Mouse (Mus musculus): ENCODE results near the gene Wwox. TPM values are rescaled to one million over a fixed set of nuclear protein-coding genes. Genes with fewer than 3 reads are reported as not detected.
"Not testable (repeated sequence)": the region's sequence is repeated elsewhere in the genome, so short reads cannot be mapped to it uniquely, and the experiment has no call there.

Wwox gene
- polyA plus RNA-seq, 1 experiment from 2014 or later = 12.9 TPM

DNA sequence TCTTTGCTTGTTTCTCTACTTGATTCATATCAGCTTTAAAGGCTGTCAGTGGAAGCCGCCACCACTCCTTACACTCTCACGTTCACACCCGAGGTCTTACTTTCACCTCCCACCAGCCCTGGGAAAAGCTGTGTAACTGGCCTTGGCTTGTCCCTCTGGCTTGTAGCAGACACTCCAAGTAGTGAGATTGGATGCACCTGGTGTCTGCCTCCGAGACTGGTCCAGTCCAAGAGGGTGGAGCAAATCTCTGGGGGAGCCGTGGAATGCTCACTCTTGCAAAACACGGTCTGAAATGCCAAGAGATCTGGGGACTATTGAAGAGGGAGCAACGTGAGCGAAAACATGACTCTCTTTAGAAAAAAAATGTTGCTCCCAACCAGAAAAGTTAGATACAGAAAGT is 382.1 kb downstream of the Wwox start:
- H3K4me1 ChIP-seq (ENCODE audit: control insufficient read depth, insufficient read depth, low read length) = no peaks in the 10 kb centered on the region
- DNase-seq = no peak
- no peaks in the 10 kb centered on the region for H3K9me3 ChIP-seq (ENCODE audit: control insufficient read depth, low read length)
- no peak overlapping the region for H3K4me3 ChIP-seq (replicated peaks; ENCODE audit: low read depth, low read length)
- H3K36me3 ChIP-seq (ENCODE audit: control insufficient read depth, insufficient read depth, low read length) = no peaks in the 10 kb centered on the region
- H3K27me3 ChIP-seq (ENCODE audit: control insufficient read depth, insufficient read depth, low read length) = no peaks in the 10 kb centered on the region
- H3K4me2 ChIP-seq (ENCODE audit: low read length) = no peak overlapping the region
- H3K9ac ChIP-seq (replicated peaks; ENCODE audit: low read length) = no peak overlapping the region
- no peak for ATAC-seq (ENCODE audit: low FRiP score, low TSS enrichment)
- 87% methylated on average over 8 of the region's 8 CpGs for WGBS
- H3K27ac ChIP-seq (replicated peaks; ENCODE audit: low read depth, low read length) = no peak overlapping the region

DNA sequence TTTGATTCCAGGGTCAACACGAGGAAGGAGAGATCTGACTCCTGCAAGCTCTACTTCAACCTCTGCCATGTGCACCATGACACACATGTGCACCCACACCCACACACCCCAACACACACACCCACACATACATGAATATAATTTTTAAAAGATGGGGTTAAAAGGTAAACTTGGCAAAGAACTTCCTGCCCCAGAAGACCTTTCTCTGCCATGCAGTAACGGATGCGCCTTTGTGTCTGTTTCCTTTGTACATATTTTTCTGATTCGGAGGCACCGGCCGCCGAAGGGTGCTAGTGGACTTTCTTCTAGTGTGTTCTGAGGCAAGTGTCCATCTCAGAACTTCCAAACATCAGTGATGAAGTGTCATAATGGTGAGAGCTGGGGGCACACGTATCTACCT is 386.0 kb downstream of the Wwox start:
- ATAC-seq (ENCODE audit: low FRiP score, low TSS enrichment) (no peak), DNase-seq (no peak)
- Histone ChIP-seq H3K27me3 (ENCODE audit: control insufficient read depth, insufficient read depth, low read length) (no peaks in the 10 kb centered on the region), H3K27ac (replicated peaks; ENCODE audit: low read depth, low read length) (no peak overlapping the region), H3K4me2 (ENCODE audit: low read length) (no peak overlapping the region), H3K4me3 (replicated peaks; ENCODE audit: low read depth, low read length) (no peak overlapping the region), H3K36me3 (ENCODE audit: control insufficient read depth, insufficient read depth, low read length) (no peaks in the 10 kb centered on the region), H3K9ac (replicated peaks; ENCODE audit: low read length) (no peak overlapping the region), H3K4me1 (ENCODE audit: control insufficient read depth, insufficient read depth, low read length) (no peaks in the 10 kb centered on the region), H3K9me3 (ENCODE audit: control insufficient read depth, low read length) (no peaks in the 10 kb centered on the region)
- WGBS = 93% methylated on average over 8 of the region's 8 CpGs

DNA sequence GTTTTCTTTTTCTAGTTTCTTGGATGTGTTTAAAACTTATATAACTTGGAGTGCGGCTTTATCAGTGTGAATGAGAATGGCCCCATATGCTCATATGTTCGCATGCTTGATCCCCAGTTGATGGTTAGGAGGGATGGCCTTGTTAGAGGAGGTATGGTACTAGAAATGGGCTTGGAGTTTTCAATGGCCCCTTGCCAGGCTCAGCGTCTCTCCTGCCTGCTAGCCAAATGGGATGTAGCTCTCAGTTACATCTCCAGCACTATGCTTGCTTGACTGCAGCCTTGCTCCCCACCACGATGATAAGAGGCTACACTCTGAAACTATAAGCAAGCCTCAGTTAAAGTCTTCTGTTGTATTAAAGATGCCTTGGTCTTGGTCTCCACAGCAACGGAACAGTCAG is 387.5 kb downstream of the Wwox start:
- no peaks in the 10 kb centered on the region for H3K36me3 ChIP-seq (ENCODE audit: control insufficient read depth, insufficient read depth, low read length)
- H3K27me3 ChIP-seq (ENCODE audit: control insufficient read depth, insufficient read depth, low read length) = no peaks in the 10 kb centered on the region
- H3K4me3 ChIP-seq (replicated peaks; ENCODE audit: low read depth, low read length) = no peak overlapping the region

DNA sequence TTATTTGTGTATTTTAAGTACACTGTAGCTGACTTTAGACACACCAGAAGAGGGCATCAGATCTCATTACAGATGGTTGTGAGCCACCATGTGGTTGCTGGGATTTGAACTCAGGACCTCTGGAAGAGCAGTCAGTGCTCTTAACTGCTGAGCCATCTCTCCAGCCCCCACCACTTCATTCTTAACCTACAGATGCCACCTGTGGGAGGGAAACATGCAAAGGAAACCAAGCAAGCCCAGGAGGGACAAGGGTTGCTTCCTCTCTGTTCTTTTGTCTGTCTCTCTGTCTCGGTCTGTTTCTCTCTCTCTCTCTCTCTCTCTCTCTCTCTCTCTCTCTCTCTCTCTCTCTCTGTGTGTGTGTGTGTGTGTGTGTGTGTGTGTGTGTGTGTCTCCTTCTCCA is 388.4 kb downstream of the Wwox start:
- H3K27me3 ChIP-seq (ENCODE audit: control insufficient read depth, insufficient read depth, low read length); H3K4me3 ChIP-seq (replicated peaks; ENCODE audit: low read depth, low read length); ATAC-seq (ENCODE audit: low FRiP score, low TSS enrichment); H3K27ac ChIP-seq (replicated peaks; ENCODE audit: low read depth, low read length); H3K9me3 ChIP-seq (ENCODE audit: control insufficient read depth, low read length); DNase-seq; H3K4me2 ChIP-seq (ENCODE audit: low read length); H3K4me1 ChIP-seq (ENCODE audit: control insufficient read depth, insufficient read depth, low read length); H3K9ac ChIP-seq (replicated peaks; ENCODE audit: low read length); H3K36me3 ChIP-seq (ENCODE audit: control insufficient read depth, insufficient read depth, low read length): not testable (repeated sequence)
- WGBS = 86% methylated on average over 1 of the region's 1 CpGs

More for the DNA sequence above, 387.5 kb downstream of the Wwox start:
- no peaks in the 10 kb centered on the region for H3K4me1 ChIP-seq (ENCODE audit: control insufficient read depth, insufficient read depth, low read length)
- H3K9me3 ChIP-seq (ENCODE audit: control insufficient read depth, low read length) = no peaks in the 10 kb centered on the region
- no peak for DNase-seq
- H3K27ac ChIP-seq (replicated peaks; ENCODE audit: low read depth, low read length) = no peak overlapping the region
- 88% methylated on average over 5 of the region's 5 CpGs for WGBS
- no peak overlapping the region for H3K4me2 ChIP-seq (ENCODE audit: low read length)
- no peak overlapping the region for H3K9ac ChIP-seq (replicated peaks; ENCODE audit: low read length)
- no peak for ATAC-seq (ENCODE audit: low FRiP score, low TSS enrichment)

DNA sequence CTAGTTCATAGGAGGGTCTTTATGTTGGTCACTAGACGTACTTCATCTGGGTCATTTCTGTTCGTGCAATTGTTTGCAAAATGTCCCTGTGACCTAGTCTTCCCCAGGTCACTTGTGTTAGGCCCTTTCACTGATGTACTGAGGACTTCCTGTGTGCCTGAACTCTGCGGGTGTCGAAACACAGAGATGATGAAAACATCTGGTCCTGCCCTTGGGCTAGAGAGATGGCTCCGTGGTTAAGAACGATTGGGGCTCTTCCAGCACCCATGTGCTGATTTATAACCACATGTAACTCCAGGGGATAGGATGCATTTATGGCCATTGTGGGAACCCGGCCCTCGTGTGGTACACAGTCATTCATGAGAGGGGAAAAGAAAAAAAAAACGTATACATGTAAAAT is 392.1 kb downstream of the Wwox start:
- H3K4me2 ChIP-seq (ENCODE audit: low read length) = no peak overlapping the region
- no peak overlapping the region for H3K27ac ChIP-seq (replicated peaks; ENCODE audit: low read depth, low read length)
- no peaks in the 10 kb centered on the region for H3K4me1 ChIP-seq (ENCODE audit: control insufficient read depth, insufficient read depth, low read length)
- DNase-seq = no peak
- 88% methylated on average over 9 of the region's 9 CpGs for WGBS
- H3K9ac ChIP-seq (replicated peaks; ENCODE audit: low read length) = no peak overlapping the region
- no peaks in the 10 kb centered on the region for H3K36me3 ChIP-seq (ENCODE audit: control insufficient read depth, insufficient read depth, low read length)
- H3K4me3 ChIP-seq (replicated peaks; ENCODE audit: low read depth, low read length) = no peak overlapping the region
- H3K9me3 ChIP-seq (ENCODE audit: control insufficient read depth, low read length) = no peaks in the 10 kb centered on the region
- H3K27me3 ChIP-seq (ENCODE audit: control insufficient read depth, insufficient read depth, low read length) = no peaks in the 10 kb centered on the region
- ATAC-seq (ENCODE audit: low FRiP score, low TSS enrichment) = no peak

DNA sequence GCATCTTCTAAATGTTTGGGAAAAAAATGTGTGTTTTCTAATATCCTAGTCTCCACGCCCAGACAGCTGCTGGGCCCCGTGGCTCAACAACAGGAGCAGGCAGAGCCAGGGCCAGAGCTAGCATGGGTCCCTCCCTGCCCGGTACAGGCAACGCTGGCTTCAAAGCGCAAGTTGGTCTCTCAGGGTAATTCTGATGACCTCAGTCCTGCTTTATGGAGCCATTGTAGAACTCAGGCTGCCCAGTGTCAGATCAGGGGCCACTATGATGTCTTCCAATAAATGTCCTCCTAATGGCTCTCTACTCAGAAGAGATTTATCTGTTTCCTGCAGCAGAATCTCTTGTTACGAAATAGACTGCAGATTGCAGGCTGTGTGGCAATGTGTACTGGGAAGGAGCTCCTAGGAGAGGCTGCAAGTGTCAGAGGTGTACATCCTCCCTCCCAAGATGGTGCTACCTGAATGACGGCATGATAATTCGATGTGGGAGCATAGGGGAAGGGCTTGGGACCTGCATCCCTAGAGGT is 392.9 kb downstream of the Wwox start:
- H3K36me3 ChIP-seq (ENCODE audit: control insufficient read depth, insufficient read depth, low read length) = no peaks in the 10 kb centered on the region
- no peak overlapping the region for H3K4me3 ChIP-seq (replicated peaks; ENCODE audit: low read depth, low read length)
- no peaks in the 10 kb centered on the region for H3K9me3 ChIP-seq (ENCODE audit: control insufficient read depth, low read length)
- H3K27ac ChIP-seq (replicated peaks; ENCODE audit: low read depth, low read length) = no peak overlapping the region
- H3K9ac ChIP-seq (replicated peaks; ENCODE audit: low read length) = no peak overlapping the region
- no peak for ATAC-seq (ENCODE audit: low FRiP score, low TSS enrichment)
- H3K4me1 ChIP-seq (ENCODE audit: control insufficient read depth, insufficient read depth, low read length) = no peaks in the 10 kb centered on the region
- WGBS = 89% methylated on average over 8 of the region's 8 CpGs
- H3K4me2 ChIP-seq (ENCODE audit: low read length) = no peak overlapping the region
- no peak for DNase-seq
- H3K27me3 ChIP-seq (ENCODE audit: control insufficient read depth, insufficient read depth, low read length) = no peaks in the 10 kb centered on the region

DNA sequence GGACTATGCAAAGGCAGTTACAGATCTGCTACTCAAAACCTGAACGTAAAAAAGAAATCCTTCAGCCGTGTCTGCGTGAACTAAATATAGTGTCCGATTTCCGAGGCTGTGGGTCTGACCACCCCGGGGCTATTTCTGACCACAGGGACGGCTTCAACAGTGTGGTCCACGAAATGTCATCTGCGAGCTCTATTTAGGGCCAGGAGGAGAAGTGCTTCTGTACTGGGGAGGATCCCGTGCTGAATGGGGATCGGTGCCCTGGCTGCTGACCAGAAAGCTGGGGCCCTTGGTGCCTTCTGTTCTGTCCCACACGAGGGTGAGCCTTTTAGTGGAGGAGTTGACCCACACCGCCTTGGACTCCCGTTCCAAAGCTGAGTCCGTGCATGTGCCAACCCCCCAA is 395.3 kb downstream of the Wwox start:
- ATAC-seq (ENCODE audit: low FRiP score, low TSS enrichment) = no peak
- H3K4me3 ChIP-seq (replicated peaks; ENCODE audit: low read depth, low read length) = no peak overlapping the region
- no peak for DNase-seq
- H3K4me1 ChIP-seq (ENCODE audit: control insufficient read depth, insufficient read depth, low read length) = no peaks in the 10 kb centered on the region
- WGBS = 90% methylated on average over 15 of the region's 15 CpGs
- no peaks in the 10 kb centered on the region for H3K36me3 ChIP-seq (ENCODE audit: control insufficient read depth, insufficient read depth, low read length)
- H3K27ac ChIP-seq (replicated peaks; ENCODE audit: low read depth, low read length) = no peak overlapping the region
- H3K27me3 ChIP-seq (ENCODE audit: control insufficient read depth, insufficient read depth, low read length) = no peaks in the 10 kb centered on the region
- H3K9ac ChIP-seq (replicated peaks; ENCODE audit: low read length) = no peak overlapping the region
- H3K9me3 ChIP-seq (ENCODE audit: control insufficient read depth, low read length) = no peaks in the 10 kb centered on the region
- H3K4me2 ChIP-seq (ENCODE audit: low read length) = no peak overlapping the region

DNA sequence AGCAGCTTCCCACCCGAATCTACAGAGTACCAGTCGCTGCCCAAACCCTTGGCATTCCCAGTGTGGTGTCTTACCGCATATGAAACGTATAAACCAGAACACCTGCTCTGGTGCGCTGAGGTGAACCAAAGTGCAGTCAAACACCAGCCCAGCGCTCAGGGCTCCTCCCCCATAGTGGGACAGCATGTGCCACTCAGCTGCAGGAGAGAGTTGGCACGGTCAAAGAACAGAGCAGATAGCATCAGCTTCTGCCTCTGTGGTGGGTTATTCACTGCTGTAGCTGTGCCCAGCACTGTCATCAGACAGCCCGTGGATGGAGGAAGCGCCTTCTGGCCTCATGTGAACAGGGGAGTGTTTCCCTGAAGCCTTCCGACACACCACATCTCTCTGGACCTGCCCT is 400.5 kb downstream of the Wwox start:
- Histone ChIP-seq H3K4me3 (replicated peaks; ENCODE audit: low read depth, low read length) (no peak overlapping the region), H3K9ac (replicated peaks; ENCODE audit: low read length) (no peak overlapping the region), H3K36me3 (ENCODE audit: control insufficient read depth, insufficient read depth, low read length) (no peaks in the 10 kb centered on the region), H3K27me3 (ENCODE audit: control insufficient read depth, insufficient read depth, low read length) (no peaks in the 10 kb centered on the region), H3K27ac (replicated peaks; ENCODE audit: low read depth, low read length) (no peak overlapping the region), H3K4me2 (ENCODE audit: low read length) (no peak overlapping the region), H3K4me1 (ENCODE audit: control insufficient read depth, insufficient read depth, low read length) (no peaks in the 10 kb centered on the region), H3K9me3 (ENCODE audit: control insufficient read depth, low read length) (no peaks in the 10 kb centered on the region)
- WGBS = 93% methylated on average over 10 of the region's 10 CpGs
- ATAC-seq (ENCODE audit: low FRiP score, low TSS enrichment) = no peak
- no peak for DNase-seq

DNA sequence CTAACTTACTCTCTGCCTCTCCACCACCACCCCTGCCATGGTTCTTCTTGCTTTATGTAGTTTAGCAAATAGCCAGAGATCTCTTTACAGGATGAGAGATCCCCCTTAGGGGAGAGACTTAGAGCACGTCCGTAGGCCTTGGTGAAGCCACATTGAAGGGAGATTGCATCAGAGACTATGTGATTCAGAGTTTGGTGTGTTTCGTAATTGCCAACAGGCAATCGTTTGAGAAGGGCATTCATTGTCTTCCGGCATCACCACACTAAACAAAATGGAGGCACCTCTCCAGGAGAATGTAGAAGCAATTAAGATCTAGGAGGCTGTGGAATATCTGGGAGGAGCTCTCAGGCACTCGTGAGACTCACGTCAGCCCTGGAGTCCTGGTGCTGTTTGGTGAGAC is 408.2 kb downstream of the Wwox start:
- no peak overlapping the region for H3K4me3 ChIP-seq (replicated peaks; ENCODE audit: low read depth, low read length)
- H3K4me2 ChIP-seq (ENCODE audit: low read length) = no peak overlapping the region
- H3K9me3 ChIP-seq (ENCODE audit: control insufficient read depth, low read length) = no peaks in the 10 kb centered on the region
- no peak overlapping the region for H3K9ac ChIP-seq (replicated peaks; ENCODE audit: low read length)
- peaks cover 37% of the 10 kb centered on the region for H3K4me1 ChIP-seq (ENCODE audit: control insufficient read depth, insufficient read depth, low read length)
- DNase-seq (no peak), ATAC-seq (ENCODE audit: low FRiP score, low TSS enrichment) (no peak)
- H3K27me3 ChIP-seq (ENCODE audit: control insufficient read depth, insufficient read depth, low read length) = no peaks in the 10 kb centered on the region
- no peaks in the 10 kb centered on the region for H3K36me3 ChIP-seq (ENCODE audit: control insufficient read depth, insufficient read depth, low read length)
- H3K27ac ChIP-seq (replicated peaks; ENCODE audit: low read depth, low read length) = no peak overlapping the region; the same call in 1 of the 2 replicates
- WGBS = 89% methylated on average over 7 of the region's 7 CpGs
